Mouse (Mus musculus) brain, embryonic 18.5 days (tissue): ENCODE measurements around the gene Rhag.

Experiments used
- DNase-seq: peaks from one replicate; pipeline ENCODE4 v3.0.0-alpha.2; 2012; ENCODE audit warnings: low read depth, low spot score

Rhag gene

GRCm38 (mm10) chr17:40874701-40875100 lies 63.8 kb downstream of the Rhag start:
- no peak for DNase-seq

- no peak for DNase-seq
Observed at GRCm38 (mm10) chr17:40875568-40875967, 64.6 kb downstream of the Rhag start.

GRCm38 (mm10) chr17:40877741-40878140 lies 66.8 kb downstream of the Rhag start:
- no peak for DNase-seq

GRCm38 (mm10) chr17:40879528-40879923 lies 68.6 kb downstream of the Rhag start:
- no peak for DNase-seq

- no peak for DNase-seq
Observed at GRCm38 (mm10) chr17:40879924-40880691, 69.2 kb downstream of the Rhag start, which contains the start of gene 9130008F23Rik. TSS of gene 9130008F23Rik (minus strand) at chr17:40880559.

- no peak for DNase-seq
Observed at GRCm38 (mm10) chr17:40882172-40882571, 71.2 kb downstream of the Rhag start.

- DNase-seq, result no peak
Observed at GRCm38 (mm10) chr17:40885155-40885554, 74.2 kb downstream of the Rhag start.

- DNase-seq, result no peak
Observed at GRCm38 (mm10) chr17:40887849-40888536, 77.1 kb downstream of the Rhag start.
